In genomic region chr12:79928739-79929380, GRCm38 (mm10) we compare ENCODE assay signal across 9 mouse cellular contexts.
DNase-seq lines count a peak whose midpoint lies in the region; ATAC-seq lines count a peak whose summit lies in the region.
"Had no signal": no experiment of that assay in that cellular context is flagged by ENCODE, and none has a peak within 500 bp of the region (broad histone marks: within the 10 kb centered on the region; RNA-seq: fewer than 3 reads in every experiment).

No protein-coding gene starts in this region.

- H3K27me3 ChIP-seq in heart, embryonic 13.5 days (replicated peaks) = no peaks in the 10 kb centered on the region
- H3K27me3 ChIP-seq: Patski had no signal

- ATAC-seq in heart, embryonic 13.5 days (ENCODE audit: extremely low read depth, insufficient number of reproducible peaks, low FRiP score, low TSS enrichment) = no peak
- ATAC-seq: Patski had no signal

- DNase-seq in urinary bladder, postnatal 14 days (ENCODE audit: low spot score) = peak; percentile 54
- DNase-seq in urinary bladder, postnatal 10 days (ENCODE audit: low spot score) = no peak
- peak; percentile 41 to 72 for DNase-seq in kidney, postnatal 25 days
- no peak for DNase-seq in B cell, adult 2 months
- DNase-seq in layer of hippocampus, adult 11-12 months (ENCODE audit: low spot score) = no peak
- no peak for DNase-seq in cerebellum, adult 11-12 months
- DNase-seq in right cerebral cortex, postnatal 4 days = no peak

- peaks cover 68% of the 10 kb centered on the region for H3K4me1 ChIP-seq in heart, embryonic 13.5 days

- H3K4me3 ChIP-seq in heart, embryonic 13.5 days = no peak overlapping the region

- WGBS in heart, embryonic 13.5 days = 34% methylated on average over 6 of the region's 6 CpGs

- H3K27ac ChIP-seq in heart, embryonic 13.5 days (replicated peaks) = peak overlapping the region; percentile 89

- H3K9ac ChIP-seq in heart, embryonic 13.5 days = peak overlapping the region; percentile 58; the same call in 1 of the 2 replicates

- H3K4me2 ChIP-seq in heart, embryonic 13.5 days = no peak overlapping the region

- H3K36me3 ChIP-seq in heart, embryonic 13.5 days = no peaks in the 10 kb centered on the region

- no peaks in the 10 kb centered on the region for H3K9me3 ChIP-seq in heart, embryonic 13.5 days

Comparison
In these comparisons a context has a peak if more than half of its experiments do, and no peak if none do; other contexts are left out.
1. DNase-seq: peak in urinary bladder, postnatal 14 days (single experiment) and kidney, postnatal 25 days (2 of 2); none in urinary bladder, postnatal 10 days (single experiment), B cell, adult 2 months (0 of 2), layer of hippocampus, adult 11-12 months (single experiment), cerebellum, adult 11-12 months (single experiment) and right cerebral cortex, postnatal 4 days (single experiment).